Mouse (Mus musculus) layer of hippocampus, adult 11-12 months (tissue): ENCODE data around the gene Usp24.

Source experiments
- DNase-seq: peaks from one replicate; pipeline ENCODE4 v3.0.0; 2022; ENCODE audit warnings: low spot score

Usp24 gene

DNA sequence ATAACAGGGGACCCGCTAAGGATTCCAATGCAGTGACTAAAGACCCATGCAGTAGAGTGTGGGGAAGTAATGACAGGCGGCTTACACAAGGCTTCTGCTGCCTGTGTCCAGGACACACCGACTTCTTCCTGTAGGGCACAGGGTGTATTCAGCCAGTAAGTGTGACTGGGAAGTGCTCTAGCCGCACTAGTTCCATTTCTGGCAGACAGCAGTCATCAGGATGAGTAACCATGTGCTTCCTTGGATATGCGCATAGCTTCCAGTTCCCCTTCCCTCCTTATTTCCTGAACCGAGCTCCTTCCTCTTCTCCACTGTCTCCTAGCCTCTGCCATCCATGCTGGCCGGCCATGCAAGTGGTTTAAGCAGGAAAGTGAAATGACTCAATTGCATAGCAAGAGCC lies 113.1 kb downstream of the Usp24 start:
- DNase-seq = no peak

DNA sequence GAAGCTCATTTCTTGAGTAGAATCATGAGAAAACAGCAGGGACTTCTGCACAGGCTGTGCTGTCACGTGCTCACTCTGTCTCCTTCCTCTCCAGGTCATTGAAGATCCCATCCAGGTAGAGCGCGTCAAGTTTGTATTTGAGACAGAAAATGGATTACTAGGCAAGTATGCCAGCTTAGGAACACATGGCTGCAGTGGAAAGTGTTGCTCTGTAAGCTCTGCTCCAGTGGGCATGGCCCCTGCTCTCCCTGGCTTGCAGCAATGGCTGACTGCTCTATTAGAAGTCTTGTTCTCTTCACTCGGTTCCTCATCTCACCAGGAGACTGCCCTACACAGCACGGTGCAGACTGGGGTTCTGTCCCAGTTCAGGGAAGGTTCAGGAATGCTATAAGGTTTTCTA lies 114.4 kb downstream of the Usp24 start:
- DNase-seq = no peak

DNA sequence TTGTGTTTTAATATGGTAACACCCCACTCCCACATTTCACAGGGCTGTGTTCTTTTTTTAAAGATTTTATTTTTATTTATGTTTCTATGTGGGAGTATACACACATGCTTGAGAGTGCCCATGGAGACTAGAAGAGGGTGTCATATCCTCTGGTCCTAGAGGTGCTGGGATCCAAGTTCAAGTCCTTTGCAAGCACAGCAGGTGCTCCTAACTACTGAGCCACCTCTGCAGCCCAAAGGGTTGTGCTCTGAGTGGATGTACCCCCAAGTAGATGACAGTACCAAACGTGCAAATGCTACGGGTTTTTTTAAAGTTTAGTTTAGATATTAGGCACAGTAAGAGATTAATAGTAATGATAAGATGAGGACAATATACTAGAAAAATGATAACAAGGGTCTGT lies 119.4 kb downstream of the Usp24 start:
- DNase-seq = no peak

DNA sequence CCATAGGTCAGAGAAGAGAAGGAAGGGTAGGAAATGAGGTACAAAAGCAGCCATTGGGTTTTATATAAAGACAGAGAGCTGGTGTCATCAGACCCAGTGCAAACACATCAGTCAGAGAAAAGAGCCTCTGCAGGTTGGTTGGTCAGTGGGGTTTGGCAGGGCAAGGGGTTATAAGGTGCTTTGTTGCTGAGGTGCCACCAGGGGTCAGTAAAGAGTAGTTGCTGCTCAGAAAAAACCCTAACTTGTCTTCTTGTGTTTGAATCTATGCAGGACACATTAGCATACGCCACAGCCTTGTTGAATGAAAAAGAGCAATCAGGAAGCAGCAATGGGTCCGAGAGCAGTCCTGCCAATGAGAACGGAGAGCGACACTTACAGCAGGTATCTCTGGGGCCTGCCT lies 120.5 kb downstream of the Usp24 start:
- no peak for DNase-seq

DNA sequence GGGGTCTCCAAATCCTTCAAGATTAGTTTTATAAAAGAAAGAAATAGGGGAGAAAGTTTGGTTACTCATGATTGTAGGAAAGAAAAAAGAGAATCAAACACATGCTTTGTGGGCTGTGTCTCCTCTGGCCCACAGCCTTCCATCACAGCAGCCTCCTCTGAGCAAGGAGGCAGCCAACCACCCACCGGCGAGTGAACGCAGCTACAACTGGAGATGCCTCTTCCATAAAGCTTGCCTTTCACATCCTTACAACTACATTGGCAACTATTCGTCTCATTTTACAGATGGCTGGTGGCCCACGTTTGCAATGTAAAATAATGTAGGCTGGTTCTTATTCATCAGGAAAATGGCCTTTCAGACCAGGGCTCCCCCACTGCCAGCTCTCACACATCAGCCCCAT lies 121.2 kb downstream of the Usp24 start:
- no peak for DNase-seq

DNA sequence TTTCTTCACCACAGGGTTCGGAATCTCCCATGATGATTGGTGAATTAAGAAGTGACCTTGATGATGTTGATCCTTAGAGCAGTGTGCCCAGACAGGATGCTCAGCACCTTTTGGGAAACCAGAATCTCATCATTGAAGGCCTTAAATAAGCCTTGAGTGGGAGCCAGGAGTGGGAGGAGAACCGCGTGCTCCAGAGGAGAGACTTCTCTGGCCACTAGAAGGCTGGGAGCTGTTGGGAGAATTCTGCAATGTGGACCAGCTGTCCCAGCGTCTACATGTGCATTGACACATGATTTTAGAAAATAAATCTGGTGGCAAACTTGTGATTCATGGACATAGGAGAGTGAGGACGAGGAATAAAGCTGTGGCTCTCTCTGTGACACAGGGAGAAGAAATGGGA lies 122.8 kb downstream of the Usp24 start:
- no peak for DNase-seq

DNA sequence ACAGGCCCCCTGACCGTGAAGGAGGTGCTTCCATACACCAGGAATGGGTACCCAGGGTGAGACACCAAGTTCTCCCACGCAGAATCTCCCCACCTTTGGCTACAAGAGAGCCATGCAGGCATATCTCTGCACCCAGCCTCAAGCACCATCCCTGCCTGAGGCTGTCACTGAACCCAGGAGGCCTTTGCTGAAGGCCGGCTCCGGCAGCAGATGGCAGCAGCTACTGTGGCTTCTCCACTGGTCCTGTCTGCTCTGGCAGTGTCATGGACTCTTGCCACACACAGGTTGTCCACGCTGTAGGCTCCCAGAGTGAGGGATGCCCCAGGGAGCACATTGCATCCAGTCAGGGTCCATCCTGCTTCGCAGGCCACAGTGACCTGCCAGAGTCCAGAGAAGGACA lies 127.2 kb downstream of the Usp24 start:
- no peak for DNase-seq

DNA sequence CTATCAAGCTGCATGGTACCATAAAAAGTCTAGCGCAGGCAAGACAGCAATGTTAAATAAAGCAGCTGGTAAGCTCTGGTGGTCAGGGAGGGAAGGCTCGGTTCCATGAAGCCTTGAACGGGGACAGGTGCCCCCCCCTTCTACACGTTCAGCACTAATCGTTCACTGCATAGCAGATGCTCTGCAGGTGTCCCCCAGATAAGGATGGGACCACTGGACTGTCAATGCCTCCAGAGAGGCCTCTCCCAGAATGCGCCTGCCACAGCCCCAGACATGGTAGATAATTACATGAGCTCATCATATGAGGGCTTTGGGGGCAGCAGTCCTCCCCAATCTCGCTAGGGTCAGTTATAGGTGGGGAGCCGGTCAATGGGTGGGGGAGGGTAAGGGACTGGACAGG lies 133.3 kb downstream of the Usp24 start:
- no peak for DNase-seq

DNA sequence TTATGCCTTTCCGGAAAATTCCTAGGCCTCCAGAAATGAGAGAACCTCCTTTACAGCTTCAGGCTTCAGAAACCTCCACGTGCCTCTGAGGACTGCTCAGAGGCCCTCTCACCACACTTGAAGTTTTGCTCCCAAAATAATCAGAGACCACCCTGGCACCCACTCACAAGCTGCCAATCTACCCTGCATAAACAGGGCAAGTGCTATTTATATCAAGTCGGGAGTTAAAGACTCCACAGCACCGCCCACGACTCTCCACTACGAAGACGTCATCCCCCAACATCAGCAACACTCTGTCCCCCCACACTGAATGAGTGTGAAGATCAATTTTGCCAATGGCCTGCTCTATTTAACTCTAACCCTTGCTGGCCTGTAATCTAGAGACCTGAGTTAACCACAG lies 136.4 kb downstream of the Usp24 start:
- DNase-seq = no peak

DNA sequence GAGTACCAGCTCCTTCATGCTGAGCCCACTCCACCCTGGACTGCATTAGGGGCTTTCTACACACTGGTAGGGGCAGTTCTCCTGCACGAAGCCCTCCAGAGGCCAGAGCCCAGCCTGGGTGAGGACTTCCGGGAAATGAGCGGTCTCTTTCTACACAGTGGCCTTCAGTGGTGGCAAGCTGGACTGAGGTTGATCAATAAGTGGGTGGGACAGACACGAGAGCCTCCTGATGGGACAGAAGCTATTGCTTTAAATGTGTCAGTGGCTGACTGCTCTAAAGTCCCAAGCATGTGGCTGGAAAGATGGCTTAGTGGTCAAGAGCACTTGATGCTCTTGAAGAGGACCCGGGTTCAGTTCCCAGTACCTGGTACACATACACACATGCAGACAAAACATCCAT lies 137.1 kb downstream of the Usp24 start:
- no peak for DNase-seq

DNA sequence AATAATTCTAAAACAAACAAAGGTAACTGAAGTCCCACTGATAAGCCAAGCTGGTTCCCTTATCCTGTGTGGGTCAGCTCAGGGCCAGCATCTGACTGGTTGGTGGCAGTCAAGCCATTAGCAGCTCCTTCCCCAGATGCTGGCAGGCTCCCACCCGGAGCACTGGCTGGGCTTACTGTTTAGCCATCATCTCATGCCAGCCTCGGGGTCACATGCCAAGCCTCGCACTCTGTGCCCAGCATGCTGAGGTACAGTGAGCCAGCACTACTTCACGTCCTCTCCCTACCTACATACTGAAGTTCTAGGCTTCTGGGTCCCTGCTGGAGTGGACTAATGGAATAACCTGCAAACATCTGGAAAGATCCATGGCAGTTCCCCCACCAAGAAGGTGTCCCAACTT lies 137.5 kb downstream of the Usp24 start:
- DNase-seq = no peak

DNA sequence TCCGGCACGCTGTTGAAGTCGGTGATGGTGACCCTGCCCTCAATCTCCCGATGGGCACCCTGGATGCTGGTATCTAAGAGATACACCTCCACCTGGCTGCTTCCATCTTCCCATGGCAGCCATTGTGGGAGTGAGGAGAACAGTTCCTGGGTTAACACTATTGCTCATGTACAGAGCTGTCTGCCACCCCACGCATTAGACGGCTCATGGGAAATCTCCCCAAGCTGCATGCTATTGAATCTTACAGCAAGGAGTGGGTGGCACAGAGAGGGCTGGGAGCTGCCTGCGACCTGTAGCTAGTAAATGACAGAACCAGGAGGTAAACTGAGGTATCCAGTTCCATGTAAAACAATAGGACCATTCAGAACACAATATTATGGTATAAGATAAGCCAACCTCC lies 138.5 kb downstream of the Usp24 start:
- no peak for DNase-seq

DNA sequence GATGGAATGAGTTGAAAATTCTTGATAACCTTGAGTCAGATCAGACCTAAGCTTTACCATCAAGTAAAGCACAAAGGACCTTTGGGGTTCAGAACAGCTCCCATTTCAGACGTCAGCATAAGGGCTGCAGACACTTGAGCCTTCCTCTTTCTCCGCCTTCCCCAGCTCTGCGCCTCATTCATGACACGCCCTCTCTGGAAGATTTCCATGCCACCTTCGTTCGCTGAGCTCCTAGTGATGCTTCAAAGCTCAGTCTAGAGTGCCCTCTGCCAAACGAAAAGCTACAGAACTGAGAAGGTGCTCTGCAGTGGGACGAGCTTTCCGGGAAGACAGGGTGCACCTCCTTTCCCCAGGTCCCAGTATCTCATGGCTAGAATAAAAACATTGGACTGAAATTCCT lies 146.0 kb downstream of the Usp24 start:
- no peak for DNase-seq

DNA sequence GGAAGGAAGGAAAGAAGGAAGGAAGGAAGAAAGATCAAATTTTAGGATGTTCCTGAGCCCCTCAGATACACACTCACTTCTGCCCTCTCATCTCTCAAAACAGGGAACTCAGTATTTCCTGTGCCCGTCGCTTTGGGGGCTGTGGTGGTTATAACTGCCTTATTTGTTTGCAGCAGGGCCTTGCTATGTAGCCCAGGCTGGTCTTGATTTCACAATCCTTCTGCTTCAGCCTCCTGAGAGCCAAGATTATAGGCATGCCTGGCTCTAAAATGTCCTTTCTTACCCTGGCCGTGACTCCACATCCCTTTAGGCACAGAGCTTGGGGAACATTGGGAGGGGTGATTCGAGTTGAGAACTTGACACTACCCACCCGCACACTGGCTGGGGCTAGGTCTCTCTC lies 146.5 kb downstream of the Usp24 start:
- DNase-seq = no peak

DNA sequence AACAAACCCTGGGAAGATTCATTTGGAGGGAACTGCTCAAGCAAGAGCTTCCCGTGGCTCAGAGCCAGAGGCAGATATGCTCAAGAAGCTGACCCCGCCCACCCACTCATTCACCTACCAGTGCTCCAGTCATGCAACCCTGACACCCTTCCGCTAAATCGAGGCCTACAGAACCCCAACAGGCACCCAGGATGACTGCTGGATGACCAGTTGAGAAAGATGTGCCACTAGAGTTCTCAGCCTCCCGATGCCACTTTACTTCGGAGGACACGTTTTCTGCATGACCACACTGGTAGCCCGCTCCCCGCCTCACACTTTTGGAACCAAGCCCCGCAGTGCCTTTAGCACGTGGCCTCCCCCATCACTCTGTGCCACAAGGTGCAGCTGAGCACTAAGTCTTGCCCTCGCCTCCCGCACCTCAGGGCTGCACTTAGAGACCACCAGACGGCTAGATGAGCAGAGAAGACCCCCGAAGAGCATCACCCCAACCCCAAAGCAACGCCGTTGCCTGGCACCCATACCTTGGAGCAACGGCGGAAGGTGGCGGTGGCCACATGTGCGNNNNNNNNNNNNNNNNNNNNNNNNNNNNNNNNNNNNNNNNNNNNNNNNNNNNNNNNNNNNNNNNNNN lies 147.3 kb downstream of the Usp24 start:
- DNase-seq = no peak

DNA sequence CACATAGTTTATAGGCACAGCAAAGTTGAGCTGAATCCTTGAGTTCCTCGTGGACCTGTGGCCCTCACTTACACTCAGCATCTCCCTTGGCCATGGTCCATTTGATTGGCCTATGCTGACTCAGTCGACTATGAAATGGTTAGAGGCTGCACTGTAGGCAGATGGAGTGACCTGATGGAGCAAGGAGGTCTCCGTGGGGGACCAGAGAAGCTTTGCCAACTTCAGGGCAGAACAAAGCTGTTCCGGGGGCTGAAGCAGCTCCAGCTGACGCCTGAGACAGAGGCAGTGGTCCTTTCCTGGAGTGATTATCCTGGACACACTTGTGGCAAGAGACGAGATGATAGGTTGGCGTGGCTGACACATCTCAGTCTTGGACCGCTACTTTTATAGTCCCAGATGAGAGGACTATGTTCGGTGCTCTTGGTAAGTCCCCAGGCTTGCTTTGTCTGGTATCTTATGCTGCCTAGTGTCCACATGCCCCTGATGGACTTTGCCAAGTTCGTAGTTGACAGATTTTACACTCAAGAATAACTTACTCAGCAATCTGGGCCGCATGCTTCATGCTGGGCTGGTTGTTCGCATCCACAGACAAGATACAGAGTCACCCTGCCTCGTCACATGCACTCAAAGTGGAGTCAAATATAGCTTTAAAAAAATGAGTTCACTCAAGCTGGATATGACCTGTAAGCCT lies 151.6 kb downstream of the Usp24 start:
- DNase-seq = no peak

DNA sequence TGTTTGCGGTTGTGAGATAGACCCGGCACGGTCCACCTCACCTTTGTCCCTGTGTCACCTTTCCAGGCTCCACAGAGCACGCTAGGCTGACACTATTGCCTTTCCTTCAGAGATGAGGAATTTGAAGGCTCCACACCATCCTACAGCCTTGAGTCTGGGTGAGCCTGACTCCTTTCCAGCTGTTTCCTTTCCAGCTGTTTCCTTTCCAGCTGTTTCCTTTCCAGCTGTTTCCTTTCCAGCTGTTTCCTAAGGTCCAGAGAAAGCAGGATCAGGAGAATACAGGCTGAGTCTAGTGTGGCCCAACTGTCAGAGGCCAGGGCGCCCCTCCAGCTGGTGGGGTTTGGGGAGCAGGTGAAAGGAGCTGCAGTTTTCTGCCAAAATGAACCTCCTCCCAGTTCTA lies 154.9 kb downstream of the Usp24 start:
- no peak for DNase-seq

DNA sequence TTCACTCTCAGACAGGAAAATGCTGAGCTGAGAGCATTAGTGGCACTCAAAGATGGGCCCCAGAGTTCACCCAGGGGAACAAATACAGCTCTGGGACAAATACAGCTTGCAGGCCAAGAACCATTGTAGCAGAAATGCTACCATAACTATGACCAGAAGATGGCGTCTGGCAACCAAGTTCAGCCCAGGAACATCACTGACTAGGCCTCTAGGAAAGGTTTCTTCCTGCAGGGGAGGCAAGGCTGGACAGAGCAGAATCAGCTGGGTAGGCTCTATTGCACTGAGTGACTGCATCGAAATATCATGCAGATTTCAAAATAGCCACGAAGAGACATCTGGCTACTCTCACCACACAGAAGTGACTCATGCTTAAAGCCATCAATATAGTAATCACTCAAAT lies 156.3 kb downstream of the Usp24 start:
- peak; percentile 86 for DNase-seq

DNA sequence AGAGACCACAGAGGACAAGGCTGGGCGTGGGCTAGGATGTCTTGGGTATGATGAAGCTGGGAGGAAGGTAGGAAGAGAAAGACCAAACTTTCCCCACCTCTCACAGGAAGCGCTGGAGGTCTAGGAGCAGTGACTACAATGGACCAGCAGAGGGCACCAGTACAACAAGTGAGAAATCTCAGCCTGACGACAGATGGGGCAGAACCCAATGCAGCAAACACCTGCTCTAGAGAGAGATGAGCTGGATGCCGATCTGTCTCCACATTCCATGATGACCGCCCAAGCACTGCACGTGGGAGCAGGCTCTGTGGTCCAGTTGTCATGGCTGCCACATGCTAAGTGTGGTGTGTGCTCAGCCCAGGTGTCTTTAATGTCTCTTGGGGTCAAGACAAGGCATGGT lies 158.2 kb downstream of the Usp24 start:
- peak; percentile 67 for DNase-seq

DNA sequence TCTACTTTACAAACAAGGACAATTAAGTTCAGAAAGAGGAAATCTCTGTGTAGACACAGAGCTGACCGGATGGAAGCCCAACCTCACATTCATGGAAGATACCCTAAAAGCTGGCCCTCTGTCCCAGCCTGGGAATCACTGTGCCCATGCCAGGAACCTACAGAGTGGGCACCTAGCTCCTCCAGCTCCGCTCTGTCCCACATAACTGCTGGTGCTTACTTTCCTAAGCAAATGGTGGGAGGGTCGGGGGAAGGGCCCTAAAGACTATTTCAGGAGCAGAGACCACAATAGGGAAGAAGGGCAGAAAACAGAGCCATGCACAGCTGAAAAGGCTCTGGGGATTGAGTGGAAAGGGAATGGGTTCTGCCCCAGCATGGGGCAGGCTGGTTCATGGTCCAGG lies 164.5 kb downstream of the Usp24 start:
- DNase-seq = no peak

DNA sequence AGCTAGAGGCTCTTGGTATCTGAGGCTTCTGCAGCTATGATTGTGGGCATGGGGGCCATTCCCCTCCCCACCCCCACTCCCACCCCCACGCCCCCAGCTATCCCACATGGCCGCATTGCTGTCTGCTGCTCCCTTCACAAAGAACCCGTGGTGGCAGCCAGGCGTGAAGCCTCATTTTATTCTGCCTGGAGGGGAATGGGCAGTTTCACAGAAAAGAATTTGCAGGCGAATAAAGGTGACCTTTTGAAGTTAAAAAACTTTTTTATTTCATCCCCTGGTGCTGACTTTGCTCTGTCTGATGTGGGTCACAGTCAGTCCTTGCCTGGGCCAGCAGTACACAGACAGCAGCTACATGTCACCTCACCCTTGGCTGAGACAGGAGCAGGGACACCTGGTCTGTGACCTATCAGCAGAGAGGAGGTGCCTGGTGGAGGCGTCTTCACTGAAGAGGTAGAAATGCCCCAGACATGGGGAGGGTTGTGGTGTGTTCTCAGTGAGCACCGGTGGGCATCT lies 167.3 kb downstream of the Usp24 start:
- DNase-seq = no peak

DNA sequence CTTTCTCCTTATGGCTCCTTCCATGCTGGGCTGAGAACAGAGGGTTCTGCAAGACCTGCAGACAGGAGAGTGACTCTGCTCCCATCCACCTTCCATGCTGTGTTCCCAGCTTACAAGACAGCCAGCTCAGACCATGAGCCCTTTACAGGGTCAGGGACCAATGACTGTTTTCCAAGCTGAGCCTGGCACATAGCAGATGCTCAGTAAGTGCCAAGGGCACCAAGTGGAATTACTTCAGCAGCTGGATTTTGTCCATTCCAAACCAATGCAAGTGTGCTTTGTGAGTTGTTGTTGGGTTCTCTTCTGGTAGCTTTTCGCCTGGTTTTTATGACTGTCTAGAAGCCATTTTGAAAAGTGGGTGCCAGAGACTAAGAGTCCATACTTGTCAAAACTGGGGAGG lies 167.8 kb downstream of the Usp24 start:
- DNase-seq = no peak

DNA sequence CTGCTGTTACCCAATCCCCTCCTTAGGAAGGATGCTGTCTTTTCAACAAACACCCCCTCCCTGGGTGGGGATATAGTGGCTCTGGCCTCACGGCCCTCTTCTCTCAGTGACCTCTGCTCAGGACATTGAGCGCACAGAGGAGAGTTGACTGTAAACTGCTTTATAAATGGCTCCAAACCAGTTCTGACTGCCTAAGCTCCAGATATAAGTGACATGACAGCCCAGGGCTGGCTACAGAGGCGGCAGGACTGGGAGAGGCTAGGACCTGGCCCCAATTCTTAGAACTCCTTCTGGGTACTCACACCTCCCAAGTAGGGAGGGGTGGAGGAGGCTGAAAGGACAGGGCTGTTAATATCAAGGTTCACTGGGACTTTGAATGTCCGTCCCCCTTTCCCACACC lies 174.6 kb downstream of the Usp24 start:
- DNase-seq = no peak
